Mouse (Mus musculus): ENCODE data around the gene Fbxl17. TPM values are rescaled to one million over a fixed set of nuclear protein-coding genes. Genes with fewer than 3 reads are reported as not detected.

Fbxl17 gene
- total RNA-seq, 2 experiments from 2014 or later, result 58.0 to 59.9 TPM

DNA sequence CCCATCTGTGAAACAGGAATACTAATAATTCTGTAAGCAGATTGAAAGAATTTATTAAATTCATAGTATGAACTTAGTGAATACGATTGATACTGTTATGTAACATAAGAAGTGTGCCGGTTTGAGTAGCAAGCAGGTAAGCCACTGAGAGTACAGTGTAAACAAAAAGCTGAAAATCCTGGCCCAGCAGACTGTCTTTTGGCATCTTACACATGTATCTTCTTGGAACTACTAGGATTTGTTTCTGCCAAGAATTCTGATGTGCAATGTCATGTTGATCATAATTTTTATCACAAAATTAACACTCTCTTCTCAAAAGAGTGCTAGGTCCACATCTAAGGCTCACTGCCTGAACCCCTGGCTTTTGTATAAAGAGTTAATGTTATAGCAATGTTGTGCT is 304.3 kb downstream of the Fbxl17 start:
- intact Hi-C loops (cut with DNase I), result no loop called here
- DNase-seq (ENCODE audit: low spot score in 2 of 2), result no peak

DNA sequence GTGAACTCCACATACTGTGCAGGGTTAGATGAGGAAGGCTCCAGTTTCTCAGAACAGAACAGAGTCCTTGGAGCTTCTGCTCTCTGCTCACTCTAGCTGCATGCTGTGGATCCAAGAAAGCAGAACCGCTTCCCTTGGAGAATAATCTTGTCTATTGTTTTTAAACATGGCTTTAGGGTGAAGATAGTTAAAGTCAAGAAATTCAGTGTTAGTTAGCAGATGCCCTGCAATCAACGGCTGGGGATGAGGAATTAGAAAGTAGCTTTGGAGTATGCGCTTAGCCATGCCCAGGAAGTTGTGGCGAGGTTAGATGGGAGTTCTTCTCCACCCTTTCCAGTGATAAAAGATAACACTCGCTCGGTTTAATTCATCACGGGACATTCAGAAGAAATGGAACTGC is 306.6 kb downstream of the Fbxl17 start:
- DNase-seq (ENCODE audit: low spot score in 2 of 2), result no peak
- intact Hi-C loops (cut with DNase I), result no loop called here

GRCm38 (mm10) chr17:63191345-63191744 is 308.5 kb downstream of the Fbxl17 start:
- intact Hi-C loops (cut with DNase I), result no loop called here

DNA sequence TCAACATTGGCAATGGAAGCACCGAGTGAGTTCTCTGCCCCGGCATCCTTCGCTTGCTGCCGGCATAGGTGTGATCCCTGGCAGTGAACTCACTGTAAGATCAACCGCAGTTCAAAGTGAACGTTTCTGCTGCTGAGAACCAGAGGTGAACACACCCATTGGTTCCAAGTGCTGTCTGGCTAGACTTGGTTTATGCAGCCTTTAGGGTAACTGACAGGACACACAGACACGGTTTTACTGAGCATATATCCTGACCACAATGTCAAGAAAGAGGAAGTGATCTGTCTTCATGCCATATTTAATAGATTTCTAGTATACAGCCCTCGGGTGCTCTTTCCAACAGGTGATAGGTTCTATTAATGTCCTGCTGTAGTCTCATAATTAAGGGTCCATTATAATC is 310.5 kb downstream of the Fbxl17 start:
- DNase-seq (ENCODE audit: low spot score in 2 of 2), result no peak

More at GRCm38 (mm10) chr17:63191345-63191744, 308.5 kb downstream of the Fbxl17 start:
- DNase-seq (ENCODE audit: low spot score in 2 of 2), result no peak

DNA sequence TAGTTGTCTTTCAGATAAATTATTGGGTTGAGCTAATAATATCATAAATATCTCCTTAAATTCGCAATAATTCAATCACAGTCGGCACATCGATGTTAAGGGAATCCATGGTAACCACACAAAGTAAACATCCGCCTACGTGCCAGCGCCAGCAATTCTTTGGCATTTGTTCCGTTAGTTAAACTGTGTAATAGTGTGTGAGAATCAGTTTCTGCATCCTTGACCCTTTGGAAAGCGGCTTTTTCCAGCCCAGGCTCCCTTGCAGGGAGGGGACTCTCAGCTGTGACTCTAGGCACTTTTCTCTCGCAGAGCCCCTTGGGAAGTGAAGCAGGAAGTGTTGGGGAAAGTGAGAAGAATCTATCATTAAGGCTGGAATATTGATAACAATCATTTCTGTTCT is 314.3 kb downstream of the Fbxl17 start:
- intact Hi-C loops (cut with DNase I), result no loop called here
- DNase-seq (ENCODE audit: low spot score in 2 of 2), result peak; percentile 23 to 40

More for the DNA sequence above, 310.5 kb downstream of the Fbxl17 start:
- intact Hi-C loops (cut with DNase I), result no loop called here

- no peak for DNase-seq (ENCODE audit: low spot score in 2 of 2)
- intact Hi-C loops (cut with DNase I), result no loop called here
These were observed 314.8 kb downstream of the Fbxl17 start for GRCm38 (mm10) chr17:63184844-63185504.

DNA sequence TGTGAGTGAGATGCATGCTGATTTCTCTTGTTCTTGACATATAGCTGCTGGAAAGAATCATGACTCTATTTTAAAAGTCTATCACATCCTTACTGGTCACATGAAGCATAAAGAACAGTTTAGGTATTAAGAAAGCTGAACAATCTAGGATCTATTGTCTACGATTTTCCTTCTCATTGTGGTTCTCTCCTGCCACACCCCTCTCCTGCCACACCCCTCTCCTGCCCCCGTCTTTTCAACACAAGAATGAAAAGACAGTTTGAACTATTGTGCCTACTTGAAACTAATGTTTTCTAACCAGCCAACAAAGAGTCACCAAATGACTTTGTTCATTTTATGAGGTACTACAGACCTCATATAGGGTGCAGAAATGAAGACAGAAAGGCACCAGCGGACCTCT is 316.4 kb downstream of the Fbxl17 start:
- intact Hi-C loops (cut with DNase I), result no loop called here
- DNase-seq (ENCODE audit: low spot score in 2 of 2), result no peak

GRCm38 (mm10) chr17:63181661-63182060 is 318.2 kb downstream of the Fbxl17 start:
- intact Hi-C loops (cut with DNase I), result no loop called here
- no peak for DNase-seq (ENCODE audit: low spot score in 2 of 2)

DNA sequence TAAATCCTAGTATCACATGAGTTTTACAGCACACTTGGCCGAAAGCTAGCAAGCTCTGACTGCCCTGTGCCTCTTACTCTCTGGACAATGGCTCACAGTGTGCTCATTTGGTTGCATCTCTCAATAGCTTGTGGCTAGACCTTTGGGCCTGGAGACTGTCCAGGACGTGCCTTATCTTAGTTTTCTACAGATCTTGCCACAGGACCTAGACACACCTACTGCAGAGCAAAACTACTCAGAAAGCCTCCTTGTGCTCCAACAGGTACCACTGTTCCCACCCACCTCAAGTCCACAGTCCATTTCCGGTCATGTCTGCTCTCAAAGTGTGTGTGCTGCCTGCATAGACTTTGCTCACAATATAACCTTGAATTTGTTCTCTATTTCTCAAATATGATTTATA is 319.8 kb downstream of the Fbxl17 start:
- intact Hi-C loops (cut with DNase I), result no loop called here
- DNase-seq (ENCODE audit: low spot score in 2 of 2), result no peak

GRCm38 (mm10) chr17:63178331-63178730 is 321.5 kb downstream of the Fbxl17 start:
- intact Hi-C loops (cut with DNase I), result no loop called here
- no peak for DNase-seq (ENCODE audit: low spot score in 2 of 2)

DNA sequence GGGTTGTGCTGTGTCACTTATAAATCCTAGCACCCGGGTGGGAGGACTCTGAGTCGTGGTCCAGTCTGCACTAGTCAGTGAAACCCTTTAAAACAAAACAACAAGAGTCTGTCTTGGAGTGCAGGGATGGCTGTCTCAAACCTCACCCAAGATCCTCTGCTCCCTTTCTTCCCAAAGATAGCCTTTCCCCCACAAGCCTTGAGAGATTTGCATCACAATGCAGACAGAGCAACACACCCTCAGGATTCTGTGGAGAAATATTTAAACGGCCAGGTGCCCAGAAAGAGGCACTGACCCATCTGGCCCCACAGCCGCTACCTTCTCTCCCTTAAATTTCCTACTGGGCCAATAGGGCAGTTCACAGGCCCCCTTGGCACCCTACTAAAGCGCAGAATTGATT is 323.4 kb downstream of the Fbxl17 start:
- no peak for DNase-seq (ENCODE audit: low spot score in 2 of 2)
- intact Hi-C loops (cut with DNase I), result no loop called here

- intact Hi-C loops (cut with DNase I), result no loop called here
- DNase-seq (ENCODE audit: low spot score in 2 of 2), result no peak
These were observed 327.1 kb downstream of the Fbxl17 start for GRCm38 (mm10) chr17:63172697-63173096.

DNA sequence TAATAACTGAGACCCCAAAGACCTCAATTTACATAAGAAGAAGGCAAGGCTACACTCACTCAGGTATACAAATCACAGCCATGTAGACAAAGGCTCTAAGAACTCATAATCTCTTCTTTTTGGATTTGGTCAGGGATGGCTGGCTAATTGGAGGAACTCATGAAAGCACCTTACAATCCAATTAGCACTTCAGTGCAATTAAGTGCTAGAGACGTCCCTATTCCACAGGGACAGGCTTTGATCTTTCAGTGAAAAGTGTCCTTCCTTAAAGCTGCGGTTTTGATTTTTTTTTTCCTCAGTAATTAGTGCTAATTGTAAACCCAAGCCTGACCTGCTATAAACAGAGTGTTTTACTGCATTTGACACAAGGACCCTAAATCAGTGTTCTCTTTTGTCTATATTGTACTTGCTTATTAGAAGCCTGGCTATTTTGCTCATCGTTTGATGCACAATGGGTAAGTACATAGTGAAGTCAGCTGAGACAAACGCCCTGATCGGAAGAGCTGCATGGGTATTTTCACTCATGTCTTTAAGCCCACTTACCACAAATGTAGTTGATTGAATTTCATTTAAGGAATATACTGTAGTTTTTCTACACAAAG is 327.8 kb downstream of the Fbxl17 start:
- intact Hi-C loops (cut with DNase I), result no loop called here
- peak in 1 of 2 experiments; percentile 26 for DNase-seq (ENCODE audit: low spot score in 2 of 2)

DNA sequence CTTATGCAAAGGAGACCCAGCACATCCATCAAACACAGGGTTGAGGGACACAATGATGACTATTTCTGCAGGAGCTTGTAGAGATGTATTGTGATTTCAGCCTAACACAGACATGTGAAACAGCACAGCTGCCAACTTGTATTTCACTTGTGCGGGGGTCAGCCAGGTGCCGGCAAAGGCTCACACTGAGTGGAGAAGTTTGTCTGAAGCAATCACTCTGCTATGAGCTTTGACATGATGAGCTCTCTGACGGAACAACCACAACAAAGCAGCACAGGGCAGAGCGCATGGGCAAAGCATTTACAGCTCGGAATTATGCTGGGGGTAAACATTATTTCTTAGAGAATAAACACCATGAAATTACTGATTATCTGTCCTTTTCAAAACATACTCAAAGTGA is 328.6 kb downstream of the Fbxl17 start:
- intact Hi-C loops (cut with DNase I), result no loop called here
- no peak for DNase-seq (ENCODE audit: low spot score in 2 of 2)

GRCm38 (mm10) chr17:63168019-63168788 is 331.6 kb downstream of the Fbxl17 start:
- no peak for DNase-seq (ENCODE audit: low spot score in 2 of 2)
- intact Hi-C loops (cut with DNase I), result no loop called here

DNA sequence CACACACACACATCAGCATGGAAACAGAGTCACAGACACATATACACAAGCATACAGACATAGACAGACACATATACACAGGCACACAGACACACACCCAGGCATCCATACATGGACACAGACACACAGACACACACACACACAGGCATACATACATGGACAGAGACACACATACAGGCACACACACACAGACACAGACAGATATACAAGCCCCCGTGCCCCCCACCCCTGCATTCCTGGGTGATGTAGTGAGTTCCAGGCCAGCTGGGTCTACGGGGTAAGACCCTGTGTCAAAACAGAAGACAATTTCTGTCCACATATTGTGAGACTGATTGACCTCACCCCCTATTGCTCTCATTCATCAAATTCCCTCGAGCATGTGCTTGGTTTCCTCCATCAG is 332.6 kb downstream of the Fbxl17 start:
- no peak for DNase-seq (ENCODE audit: low spot score in 2 of 2)
- intact Hi-C loops (cut with DNase I), result no loop called here

GRCm38 (mm10) chr17:63166692-63167091 is 333.1 kb downstream of the Fbxl17 start:
- intact Hi-C loops (cut with DNase I), result no loop called here

GRCm38 (mm10) chr17:63165847-63166246 is 334.0 kb downstream of the Fbxl17 start:
- intact Hi-C loops (cut with DNase I), result no loop called here
- DNase-seq (ENCODE audit: low spot score in 2 of 2), result no peak

More at GRCm38 (mm10) chr17:63166692-63167091, 333.1 kb downstream of the Fbxl17 start:
- no peak for DNase-seq (ENCODE audit: low spot score in 2 of 2)

- intact Hi-C loops (cut with DNase I), result no loop called here
These were observed 335.5 kb downstream of the Fbxl17 start for GRCm38 (mm10) chr17:63164289-63164688.

GRCm38 (mm10) chr17:63161953-63162352 is 337.9 kb downstream of the Fbxl17 start:
- no peak for DNase-seq (ENCODE audit: low spot score in 2 of 2)
- intact Hi-C loops (cut with DNase I), result no loop called here

More at GRCm38 (mm10) chr17:63164289-63164688, 335.5 kb downstream of the Fbxl17 start:
- no peak for DNase-seq (ENCODE audit: low spot score in 2 of 2)

- DNase-seq (ENCODE audit: low spot score in 2 of 2), result no peak
- intact Hi-C loops (cut with DNase I), result no loop called here
These were observed 340.6 kb downstream of the Fbxl17 start for GRCm38 (mm10) chr17:63159196-63159595.

All from left cerebral cortex, postnatal 14 days (tissue).